Mouse (Mus musculus) hindbrain, embryonic 16.5 days (tissue): ENCODE measurements around the gene Tesc. TPM values are rescaled to one million over a fixed set of nuclear protein-coding genes. Genes with fewer than 3 reads are reported as not detected.

Source experiments
- polyA plus RNA-seq: library from polyadenylated mRNA; unstranded; fragments of >200 nt; fragmentation: Nextera tagmentation; extraction: Ambion mirVana; gene quantifications from 2 replicates; pipeline ENCODE4 v1.2.1, GENCODE M21; 2015

The Tesc gene
- polyA plus RNA-seq, 1 experiment from 2014 or later = 5.4 TPM

Other genes starting within 250 kb of the Tesc start
- gene Nos1, start 246.7 kb upstream of the Tesc start, polyA plus RNA-seq = 2.8 and 3.1 TPM in 2 replicates
- gene Fbxo21, start 51.0 kb upstream of the Tesc start, polyA plus RNA-seq = 151 and 167 TPM in 2 replicates
- gene Fbxw8, start 127.7 kb downstream of the Tesc start, polyA plus RNA-seq = 18.7 and 21.6 TPM in 2 replicates
- 3.7 and 4.8 TPM in 2 replicates for gene Hrk, start 136.9 kb downstream of the Tesc start, polyA plus RNA-seq
- gene Rnft2, start 217.4 kb downstream of the Tesc start, polyA plus RNA-seq = 9.2 and 10.8 TPM in 2 replicates
- gene 2410131K14Rik, start 217.5 kb downstream of the Tesc start, polyA plus RNA-seq = 18.0 and 18.1 TPM in 2 replicates